Mouse (Mus musculus): ENCODE data around the gene Gm7029.
A peak's percentile ranks its signal among the peaks of the same experiment; 100 is the strongest.
"Not testable (repeated sequence)": the region's sequence is repeated elsewhere in the genome, so short reads cannot be mapped to it uniquely, and the experiment has no call there.

Gene Gm7029

DNA sequence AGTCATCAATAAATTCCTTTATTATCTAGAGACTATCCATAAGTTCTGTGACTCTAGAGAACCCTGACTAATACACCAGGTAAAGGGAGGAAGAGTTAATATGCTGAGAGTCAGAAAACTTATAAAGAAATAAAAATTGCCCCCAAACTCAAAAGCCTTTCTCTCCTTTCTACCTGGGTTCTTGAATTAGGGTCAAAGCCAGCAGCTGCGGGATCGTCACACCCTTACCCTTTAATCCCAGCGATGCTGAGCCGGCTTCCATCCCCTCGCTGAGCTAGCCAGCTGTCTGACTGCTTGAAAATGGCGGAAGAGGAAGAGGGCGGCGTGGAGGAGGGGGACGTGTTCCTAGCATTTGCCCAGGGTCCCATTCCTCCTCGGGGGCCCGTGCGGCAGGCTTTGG, at the start of gene Gm7029:
Gene Gm7029 (plus strand): TSS at position 301 of the 400 bp plus-strand sequence.
- not testable (repeated sequence) for DNase-seq (ENCODE audit: low read depth, low spot score)

DNA sequence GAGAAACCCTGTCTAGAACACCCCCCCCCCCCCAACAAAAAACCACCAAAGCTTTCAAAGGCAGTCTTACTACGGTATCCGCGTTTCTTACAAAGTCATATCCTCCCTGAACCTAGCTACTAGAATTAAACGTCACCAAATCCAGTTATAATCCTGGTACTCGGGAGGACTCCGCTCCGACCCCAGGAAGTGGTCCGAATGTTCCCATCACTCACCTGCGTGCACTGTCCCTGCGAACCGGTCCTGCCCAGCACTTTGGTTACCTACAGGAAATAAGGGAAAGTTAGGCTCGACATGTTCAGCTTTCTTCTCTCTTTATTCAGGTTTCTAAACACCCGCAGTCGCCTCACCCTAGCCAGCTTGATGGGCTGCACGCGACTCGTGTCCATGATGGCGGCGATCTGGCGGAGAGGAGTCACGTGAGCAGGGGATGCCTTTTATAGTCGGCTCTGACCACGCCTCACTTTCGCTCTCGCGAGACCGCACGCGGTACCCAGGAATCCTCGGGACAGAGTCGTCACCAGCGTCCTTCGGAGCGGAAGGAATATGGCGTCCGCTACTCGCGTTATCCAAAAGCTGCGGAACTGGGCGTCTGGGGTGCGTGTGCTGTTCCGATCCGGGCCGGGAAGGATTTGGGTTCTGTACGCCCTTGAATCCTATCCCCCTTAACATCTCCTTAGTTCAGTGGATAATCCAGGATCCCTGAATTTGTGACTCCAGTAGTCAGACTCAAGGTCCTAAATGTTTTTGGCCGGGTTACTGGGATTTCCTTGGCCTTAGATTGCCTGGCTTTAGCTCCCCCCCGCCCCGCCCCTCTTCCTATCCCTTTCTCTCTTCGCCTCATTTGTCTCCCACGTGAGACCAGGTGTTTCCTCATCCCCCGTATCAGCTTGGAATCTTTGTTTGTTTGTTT, 49.3 kb upstream of the Gm7029 start, which contains the start of the genes Rps28 and Ndufa7:
Gene Rps28 (minus strand): TSS at position 479 of the 913 bp plus-strand sequence.
Gene Ndufa7 (plus strand): TSS at position 489 of the 913 bp plus-strand sequence.
- DNase-seq (ENCODE audit: low read depth, low spot score): peak; percentile 93

DNA sequence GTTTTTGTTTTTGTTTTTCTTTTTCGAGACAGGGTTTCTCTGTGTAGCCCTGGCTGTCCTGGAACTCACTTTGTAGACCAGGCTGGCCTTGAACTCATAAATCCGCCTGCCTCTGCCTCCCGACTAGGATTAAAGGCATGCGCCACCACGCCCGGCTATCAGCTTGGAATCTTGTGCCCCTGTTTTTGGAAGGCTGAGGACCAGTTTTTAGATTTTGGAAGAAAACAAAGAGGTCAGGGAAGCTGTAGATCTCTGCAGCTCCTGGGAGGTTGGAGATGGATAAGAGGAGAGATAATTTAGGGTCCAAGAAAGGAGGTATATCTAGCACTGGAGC, 48.7 kb upstream of the Gm7029 start:
- not testable (repeated sequence) for DNase-seq (ENCODE audit: low read depth, low spot score)

DNA sequence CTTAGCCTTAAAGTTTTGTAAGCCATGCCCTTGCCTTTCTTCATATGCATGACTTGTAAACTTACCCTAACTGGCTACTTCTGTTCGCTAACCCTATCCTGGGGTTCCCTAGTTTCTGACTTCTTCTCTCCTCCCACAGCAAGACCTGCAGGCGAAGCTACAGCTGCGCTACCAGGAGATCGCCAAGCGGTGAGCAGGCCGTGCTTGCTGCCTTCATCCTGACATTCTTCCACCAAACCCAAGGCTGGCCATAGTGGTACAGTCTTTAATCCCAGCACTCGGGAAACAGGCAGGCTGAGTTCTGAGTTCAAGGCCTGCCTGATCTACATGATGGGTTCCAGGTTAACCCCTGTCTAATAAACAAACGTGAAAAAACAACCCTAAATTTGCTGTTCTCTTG, 48.2 kb upstream of the Gm7029 start:
- no peak for DNase-seq (ENCODE audit: low read depth, low spot score)

DNA sequence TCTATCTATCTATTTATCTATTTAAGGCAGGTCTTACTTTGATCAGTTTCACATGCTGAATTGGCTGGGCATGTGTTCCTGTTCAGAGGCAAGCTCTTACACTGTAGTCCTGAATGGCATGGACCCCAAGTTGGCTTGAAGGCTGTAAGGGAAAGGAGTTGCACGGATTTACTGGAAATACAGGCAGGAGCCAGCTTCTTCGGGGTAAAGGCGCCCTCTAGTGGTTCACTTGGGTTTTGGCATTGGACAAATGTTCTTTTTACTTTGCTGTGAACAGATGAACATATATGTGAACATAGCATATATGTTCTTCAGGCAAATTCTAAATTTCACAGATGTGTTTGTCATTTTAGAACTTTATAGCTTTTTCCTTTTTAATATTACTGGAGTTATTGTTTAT, 46.8 kb upstream of the Gm7029 start:
- peak; percentile 44 for DNase-seq (ENCODE audit: low read depth, low spot score)

DNA sequence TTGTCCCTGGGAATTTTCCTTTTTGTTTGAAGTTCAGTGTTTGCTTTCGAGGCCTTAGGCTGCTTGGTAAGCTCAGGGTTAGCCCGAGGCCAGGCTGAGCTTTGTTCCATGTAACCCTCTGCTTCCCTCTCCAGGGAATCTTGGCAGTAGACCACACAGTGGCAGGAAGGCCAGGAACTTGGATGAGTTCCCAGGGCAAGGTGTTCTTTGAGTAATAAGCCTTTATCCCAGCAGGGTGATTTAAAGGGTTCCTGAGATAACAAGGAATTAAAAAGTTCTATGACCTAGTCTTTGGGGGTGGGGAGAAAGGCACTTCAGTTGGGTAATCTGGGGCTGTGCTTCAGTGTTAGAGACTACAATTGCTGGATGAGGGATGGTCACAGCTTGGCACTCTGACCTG, 44.7 kb upstream of the Gm7029 start:
- DNase-seq (ENCODE audit: low read depth, low spot score): no peak

DNA sequence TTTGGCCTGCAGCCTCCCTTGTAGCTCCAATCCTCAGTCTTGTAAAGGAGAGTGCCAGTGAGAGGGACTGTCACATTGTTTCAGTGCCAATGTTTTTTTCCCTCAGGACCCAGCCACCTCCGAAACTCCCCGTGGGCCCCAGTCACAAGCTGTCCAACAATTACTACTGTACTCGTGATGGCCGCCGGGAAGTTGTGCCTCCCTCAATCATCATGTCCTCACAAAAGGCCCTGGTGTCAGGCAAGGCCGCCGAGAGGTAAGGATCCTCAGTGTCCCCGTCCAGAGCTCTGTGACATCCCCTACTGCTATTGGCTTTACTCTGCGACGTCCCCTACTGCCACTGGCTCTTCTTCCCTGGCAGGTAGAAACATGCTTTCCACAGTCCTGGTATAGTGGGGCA, 44.1 kb upstream of the Gm7029 start:
- no peak for DNase-seq (ENCODE audit: low read depth, low spot score)

DNA sequence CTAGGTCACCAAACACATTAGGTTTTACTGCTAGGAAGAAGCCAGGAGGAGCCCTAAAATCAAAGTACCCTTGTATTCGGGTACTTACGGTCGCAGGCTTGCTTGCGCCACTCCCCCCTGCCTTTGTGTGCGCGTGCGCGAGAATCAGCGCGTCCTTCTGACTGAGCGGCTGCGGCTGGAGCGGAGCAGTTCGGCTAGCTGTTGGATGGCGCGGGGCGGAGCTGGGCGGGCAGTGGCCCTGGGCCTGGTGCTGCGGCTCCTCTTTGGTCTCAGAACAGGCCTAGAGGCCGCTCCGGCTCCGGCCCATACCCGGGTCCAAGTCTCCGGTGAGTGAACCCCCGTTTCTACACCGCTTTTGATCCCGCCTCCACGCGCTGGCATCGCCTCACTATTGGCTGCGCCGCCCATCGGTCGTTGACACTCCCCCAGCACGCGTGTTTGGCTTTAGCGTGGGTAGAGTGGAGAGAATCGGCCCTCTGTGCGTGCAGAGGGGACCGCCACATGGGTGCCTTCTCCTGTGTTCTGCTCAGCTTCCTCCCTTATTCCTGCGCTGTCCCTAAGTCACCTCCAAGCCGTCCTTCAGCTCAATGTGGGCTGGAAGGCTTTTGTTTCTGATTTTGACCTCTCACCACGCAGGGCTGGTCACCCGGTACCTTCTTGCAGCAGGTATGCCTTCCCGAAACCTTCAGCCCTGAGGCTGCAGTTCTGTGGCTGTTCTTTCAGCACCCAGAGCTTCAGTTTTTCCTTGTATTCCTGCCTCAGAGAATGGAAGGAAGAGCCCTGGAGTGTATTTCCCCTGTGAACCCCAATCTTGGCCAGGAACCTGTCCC, 30.5 kb upstream of the Gm7029 start, which contains the start of gene Cd320:
Gene Cd320 (plus strand): TSS at position 126 of the 830 bp plus-strand sequence.
- peak; percentile 86 for DNase-seq (ENCODE audit: low read depth, low spot score)

DNA sequence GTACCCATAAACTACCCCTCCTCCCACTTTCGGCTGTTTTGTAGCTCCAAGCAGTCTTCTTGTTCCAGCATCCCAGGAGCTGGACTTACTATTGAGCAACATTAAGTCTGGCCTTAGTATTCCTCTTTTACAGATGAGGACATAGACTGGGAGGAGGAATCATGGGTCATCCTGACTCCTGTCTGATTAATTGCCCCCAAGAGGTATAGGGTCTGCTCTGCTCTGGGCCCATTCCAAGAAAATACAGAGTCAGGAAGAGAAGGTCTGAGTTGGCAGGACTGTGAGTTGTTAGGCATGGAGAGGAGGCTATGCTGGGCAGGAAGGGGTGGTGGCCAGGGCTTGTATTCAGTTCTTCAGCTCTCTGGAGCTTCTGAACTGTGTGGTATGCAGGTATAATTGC, 29.4 kb upstream of the Gm7029 start:
- DNase-seq (ENCODE audit: low read depth, low spot score): no peak

DNA sequence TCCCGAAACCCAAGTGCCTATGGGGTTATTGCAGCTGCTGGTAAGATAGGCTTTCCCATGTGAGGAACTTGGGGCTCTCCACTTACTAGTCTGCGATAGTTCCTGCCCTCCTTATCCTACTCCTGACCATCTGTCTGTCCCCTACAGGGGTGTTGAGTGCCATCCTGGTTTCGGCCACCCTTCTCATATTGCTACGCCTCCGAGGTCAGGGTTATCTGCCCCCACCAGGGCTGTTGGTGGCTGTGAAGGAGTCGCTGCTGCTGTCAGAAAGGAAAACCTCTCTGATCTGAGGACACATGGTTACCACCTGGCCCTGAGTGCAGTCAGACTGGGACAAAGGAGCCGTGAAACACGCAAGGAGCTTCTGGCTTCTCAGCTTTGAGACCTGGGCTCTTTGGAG, 25.5 kb upstream of the Gm7029 start:
- no peak for DNase-seq (ENCODE audit: low read depth, low spot score)

DNA sequence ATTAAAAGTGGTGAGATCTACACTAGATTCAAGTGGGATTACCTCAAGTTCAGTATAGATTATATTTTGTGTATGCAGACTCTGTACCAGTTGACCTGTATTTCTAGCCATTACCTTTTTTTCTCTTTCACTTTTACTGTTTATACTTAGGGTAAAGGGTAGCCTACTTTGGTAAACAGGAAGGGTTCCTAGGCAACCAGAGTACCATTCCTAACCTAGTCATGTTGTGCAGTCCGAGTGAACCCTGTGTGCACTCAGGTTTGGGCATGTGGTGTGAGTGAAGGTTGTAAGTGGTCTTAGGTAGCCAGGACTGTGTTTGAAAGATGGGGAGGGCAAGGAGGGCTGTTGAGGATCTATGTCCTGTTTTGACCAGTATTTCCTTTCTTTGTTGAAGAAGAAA, 22.3 kb upstream of the Gm7029 start:
- no peak for DNase-seq (ENCODE audit: low read depth, low spot score)

DNA sequence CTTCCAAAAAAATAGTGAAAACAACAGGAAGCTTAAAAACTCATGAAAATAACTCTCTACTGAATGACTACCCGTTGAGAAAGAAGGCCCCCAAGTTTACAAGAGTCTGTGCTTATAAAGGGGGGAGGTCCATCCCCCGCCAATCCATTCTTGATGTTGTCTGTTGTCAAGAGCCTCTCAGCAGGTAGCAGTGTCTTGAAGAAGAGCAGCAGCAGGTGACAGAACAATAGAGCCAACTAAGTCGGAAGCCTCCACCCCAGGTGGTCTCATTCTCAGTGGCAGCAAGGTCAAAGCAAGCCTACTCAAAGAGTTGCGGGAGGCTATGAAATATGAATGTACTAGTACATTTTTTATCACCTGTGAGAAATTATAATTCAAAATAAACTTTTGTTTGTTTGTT, 15.8 kb upstream of the Gm7029 start:
- DNase-seq (ENCODE audit: low read depth, low spot score): no peak

DNA sequence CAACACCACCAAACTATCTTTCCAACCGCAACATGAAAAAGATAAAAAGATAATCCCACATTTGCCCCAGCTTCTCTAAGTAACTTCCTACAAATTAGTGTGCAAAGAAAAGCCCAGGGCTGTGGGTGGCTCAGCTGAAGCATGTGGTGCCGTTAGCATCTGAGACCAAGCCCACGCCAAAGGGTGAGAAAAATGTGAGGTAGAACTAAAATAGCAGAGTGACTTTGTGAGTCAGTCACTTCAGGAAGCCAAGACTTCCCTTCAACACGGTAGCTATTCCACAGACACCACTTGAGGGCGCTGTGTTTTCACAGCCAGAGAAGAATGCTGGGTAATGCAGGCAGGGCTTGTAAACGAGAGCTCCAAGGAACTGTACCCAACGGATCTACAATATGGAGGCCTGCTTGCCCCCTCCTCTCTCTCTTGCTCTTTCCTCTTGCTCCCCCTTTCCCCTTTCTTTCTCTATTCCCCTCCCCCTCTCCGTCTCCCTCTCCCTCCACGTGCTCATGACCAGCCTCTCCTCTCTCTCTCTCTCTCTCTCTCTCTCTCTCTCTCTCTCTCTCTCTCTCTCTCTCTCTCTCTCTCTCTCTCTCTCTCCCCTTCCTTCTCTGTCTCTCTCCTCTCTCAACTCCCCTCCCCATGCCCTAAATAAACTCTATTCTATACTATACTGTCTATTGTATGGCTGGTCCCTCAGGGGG, 8.2 kb upstream of the Gm7029 start:
- DNase-seq (ENCODE audit: low read depth, low spot score): no peak

DNA sequence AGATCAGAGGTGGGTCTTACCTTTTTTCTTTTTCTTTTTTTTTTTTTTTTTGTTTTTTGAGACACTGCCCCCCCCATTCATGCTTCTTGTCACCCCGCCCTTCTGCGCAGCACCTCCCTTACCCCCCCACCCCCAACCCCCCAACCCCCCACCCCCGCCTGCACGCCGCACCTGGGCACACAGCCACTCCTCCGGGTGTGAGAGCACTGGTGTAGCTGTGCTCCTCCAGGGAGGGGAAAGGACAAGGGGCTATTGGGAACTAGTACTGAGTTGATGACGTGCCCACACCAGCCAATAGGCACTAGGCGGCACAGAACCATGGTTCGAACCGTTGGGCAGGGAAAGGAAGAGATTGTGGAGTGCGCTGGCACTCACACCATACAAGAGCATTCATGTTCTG, 774 bp downstream of the Gm7029 start:
- DNase-seq (ENCODE audit: low read depth, low spot score): no peak

DNA sequence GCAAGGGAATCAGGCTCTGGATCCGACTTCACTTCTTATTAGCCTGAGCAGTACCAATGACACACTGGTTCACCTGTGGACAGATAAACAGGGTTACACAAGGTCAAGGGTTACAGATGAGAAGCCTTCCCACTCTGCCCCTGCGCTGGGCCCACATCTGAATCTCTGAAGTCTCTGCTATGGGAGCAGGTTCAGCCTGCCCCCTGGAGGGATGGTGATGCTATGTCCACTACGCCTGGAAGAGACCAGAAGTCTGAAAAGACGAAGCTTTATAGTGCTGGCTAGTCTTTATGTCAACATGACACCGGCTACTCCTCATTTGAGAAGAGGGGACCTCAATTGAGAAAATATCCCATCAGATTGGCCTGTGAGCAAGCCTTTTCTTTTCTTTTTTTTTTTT, 2.2 kb downstream of the Gm7029 start:
- not testable (repeated sequence) for DNase-seq (ENCODE audit: low read depth, low spot score)

DNA sequence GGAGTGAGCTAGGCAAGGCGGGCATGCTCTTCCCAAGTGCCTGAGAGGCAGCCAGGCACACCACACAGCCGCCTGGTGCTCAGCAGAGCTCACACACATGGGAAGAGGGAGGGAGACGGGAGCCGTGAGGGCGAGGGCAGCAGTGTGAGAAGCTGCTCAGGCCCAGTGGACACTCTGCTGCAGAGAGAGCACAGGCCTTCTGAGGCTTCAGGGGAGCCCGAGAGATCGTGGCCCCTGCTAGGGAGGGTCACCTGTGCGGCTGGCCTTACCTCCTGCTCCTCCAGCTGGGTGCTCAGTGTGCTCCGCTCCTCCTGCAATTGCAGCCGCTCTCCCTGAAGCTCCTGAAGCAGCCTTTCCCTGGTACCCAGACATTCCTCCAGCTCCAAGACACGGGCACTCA, 10.7 kb downstream of the Gm7029 start:
- DNase-seq (ENCODE audit: low read depth, low spot score): not testable (repeated sequence)

DNA sequence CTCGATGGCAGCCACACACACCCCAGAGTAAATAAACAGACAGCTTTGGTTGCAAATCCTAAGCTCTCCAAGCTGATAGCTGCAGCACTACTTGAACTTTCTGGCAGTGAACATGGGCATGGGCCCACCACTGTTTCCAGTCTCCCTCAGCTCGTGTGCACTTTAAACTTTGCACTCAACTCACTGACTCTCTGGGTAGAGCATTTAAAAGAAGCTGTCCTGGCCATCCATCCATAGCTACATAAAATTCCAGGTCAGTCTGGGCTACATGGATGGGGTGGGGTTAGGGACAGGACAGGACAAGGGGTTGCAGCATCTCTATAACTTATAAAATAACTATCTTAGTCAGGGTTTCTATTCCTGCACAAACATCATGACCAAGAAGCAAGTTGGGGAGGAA, 14.2 kb downstream of the Gm7029 start:
- not testable (repeated sequence) for DNase-seq (ENCODE audit: low read depth, low spot score)

DNA sequence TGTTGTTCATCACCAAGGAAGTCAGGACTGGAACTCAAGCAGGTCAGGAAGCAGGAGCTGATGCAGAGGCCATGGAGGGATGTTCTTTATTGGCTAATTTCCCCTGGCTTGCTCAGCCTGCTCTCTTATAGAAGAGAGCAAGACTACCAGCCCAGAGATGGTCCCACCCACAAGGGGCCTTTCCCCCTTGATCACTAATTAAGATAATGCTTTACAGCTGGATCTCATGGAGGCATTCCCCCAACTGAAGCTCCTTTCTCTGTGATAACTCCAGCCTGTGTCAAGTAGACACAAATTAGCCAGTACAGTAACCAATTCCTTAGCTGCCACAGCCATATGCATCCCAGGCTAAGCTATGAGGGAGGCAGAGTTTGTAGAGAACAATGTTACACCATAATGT, 14.6 kb downstream of the Gm7029 start:
- not testable (repeated sequence) for DNase-seq (ENCODE audit: low read depth, low spot score)

DNA sequence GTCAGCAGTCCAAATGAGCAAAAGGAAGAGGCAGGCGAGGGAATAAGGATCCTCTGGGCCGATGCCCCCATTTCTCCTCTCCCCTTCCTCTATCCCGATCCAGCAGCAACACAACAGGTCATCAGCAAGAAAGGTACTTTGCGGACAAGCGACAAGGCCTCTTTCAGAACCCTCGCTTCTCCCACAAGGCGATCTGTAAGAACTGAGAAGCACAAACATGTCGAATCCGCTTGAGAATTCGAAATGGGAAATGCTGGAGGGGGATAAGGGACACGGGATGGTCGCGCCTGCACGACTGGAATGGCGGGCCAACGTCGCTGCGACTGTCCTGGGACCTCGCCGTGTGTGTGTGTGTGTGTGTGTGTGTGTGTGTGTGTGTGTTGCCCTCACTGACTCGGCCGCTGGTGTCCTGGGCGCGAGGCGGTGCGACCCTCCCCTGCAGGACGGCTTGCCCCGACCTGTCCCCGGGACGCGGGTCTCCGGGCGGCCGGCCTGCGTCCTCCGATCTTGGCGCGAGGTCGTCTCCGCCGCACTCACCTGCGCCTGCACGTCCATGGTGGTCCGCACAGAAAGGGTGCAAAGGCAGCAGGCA, 16.4 kb downstream of the Gm7029 start:
- DNase-seq (ENCODE audit: low read depth, low spot score): not testable (repeated sequence)

DNA sequence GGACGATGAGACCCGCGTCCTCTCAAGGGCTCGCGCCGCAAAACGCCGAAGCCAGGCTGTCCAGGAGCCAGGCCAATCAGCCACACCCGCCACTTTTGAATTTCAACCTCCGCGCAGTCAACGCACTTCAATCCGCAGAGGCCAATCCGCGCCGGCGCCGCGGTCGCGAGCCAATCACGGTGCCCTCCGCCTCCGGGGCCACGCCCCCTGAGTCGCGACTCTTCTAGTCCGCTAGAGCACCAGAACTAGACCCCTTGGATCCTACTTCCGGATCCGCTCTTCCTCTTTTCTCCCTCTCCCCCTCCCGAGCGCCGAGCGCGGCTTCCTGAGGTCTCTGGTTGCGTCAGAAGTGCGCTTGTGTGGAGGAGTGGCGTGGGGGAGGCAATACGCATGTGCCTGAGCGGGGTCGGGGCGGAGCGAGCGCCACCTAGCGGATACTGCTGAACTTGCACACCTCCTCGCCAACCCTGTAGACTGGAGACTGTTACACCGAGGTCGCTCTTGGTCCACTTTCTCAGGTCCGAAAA, 17.0 kb downstream of the Gm7029 start, which contains the start of gene Kifc1:
Gene Kifc1 (minus strand): TSS at position 129 of the 527 bp plus-strand sequence.
- DNase-seq (ENCODE audit: low read depth, low spot score): peak; percentile 99

DNA sequence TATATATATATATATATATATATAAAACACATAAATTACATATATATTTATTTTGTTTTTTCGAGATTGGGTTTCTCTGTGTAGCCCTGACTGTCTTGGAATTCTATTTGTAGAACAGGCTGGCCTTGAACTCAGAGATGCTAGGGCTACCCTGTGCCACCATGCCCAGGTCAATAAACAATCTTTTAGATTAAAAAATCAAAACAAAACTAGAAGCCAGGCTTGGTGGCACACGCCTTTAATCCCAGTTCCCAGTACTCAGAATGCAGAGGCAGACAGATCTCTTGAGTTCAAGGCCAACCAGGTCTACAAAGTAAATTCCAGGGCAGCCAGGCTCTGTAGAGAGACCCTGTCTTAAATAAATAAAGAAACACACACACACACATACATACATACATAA, 17.7 kb downstream of the Gm7029 start:
- DNase-seq (ENCODE audit: low read depth, low spot score): no peak

Measured in retina, adult 2 months (tissue).